20 mouse cellular contexts compared by ENCODE assay signal in genomic region chr10:99391725-99392124, GRCm38 (mm10).
"Had no signal": no experiment of that assay in that cellular context is flagged by ENCODE, and none has a peak within 500 bp of the region (broad histone marks: within the 10 kb centered on the region; RNA-seq: fewer than 3 reads in every experiment).

No protein-coding gene starts in this region.

- H3K4me1 ChIP-seq: liver, embryonic 12.5 days; liver, embryonic 15.5 days; midbrain, embryonic 15.5 days; neural tube, embryonic 13.5 days had no signal

- H3K36me3 ChIP-seq: limb, embryonic 12.5 days; liver, embryonic 12.5 days; liver, embryonic 15.5 days; midbrain, embryonic 15.5 days; neural tube, embryonic 13.5 days had no signal

- H3K4me2 ChIP-seq: liver, embryonic 12.5 days; liver, embryonic 15.5 days; midbrain, embryonic 11.5 days; midbrain, embryonic 15.5 days; neural tube, embryonic 13.5 days had no signal

- ATAC-seq: intestine, postnatal 0 days; liver, embryonic 12.5 days; midbrain, embryonic 15.5 days had no signal

- H3K9ac ChIP-seq: limb, embryonic 12.5 days; liver, embryonic 12.5 days; liver, embryonic 15.5 days; midbrain, embryonic 15.5 days; neural tube, embryonic 13.5 days had no signal

- H3K27me3 ChIP-seq: liver, embryonic 12.5 days; liver, embryonic 15.5 days; midbrain, embryonic 15.5 days; neural tube, embryonic 13.5 days had no signal

- H3K27ac ChIP-seq: kidney, postnatal 0 days; left cerebral cortex, adult 2 months; liver, embryonic 12.5 days; liver, embryonic 15.5 days; midbrain, embryonic 15.5 days; neural tube, embryonic 13.5 days had no signal

- H3K9me3 ChIP-seq: limb, embryonic 12.5 days; liver, embryonic 12.5 days; liver, embryonic 15.5 days; megakaryocyte, embryonic 14.5 days; midbrain, embryonic 15.5 days; neural tube, embryonic 13.5 days had no signal

- DNase-seq: kidney, adult 2 months; kidney, postnatal 36 days; layer of hippocampus, postnatal 36 days; liver; lung, adult 2 months; lung, postnatal 14 days; lung, postnatal 4 days; thymus, adult 2 months; thymus, postnatal 14 days; thymus, postnatal 4 days had no signal

- H3K4me3 ChIP-seq: left cerebral cortex, adult 2 months; limb, embryonic 12.5 days; liver, embryonic 12.5 days; liver, embryonic 15.5 days; midbrain, embryonic 15.5 days; neural tube, embryonic 13.5 days had no signal
